Mouse (Mus musculus) intestine, embryonic 16.5 days (tissue): ENCODE measurements at regions not wholly inside any gene's neighbourhood (a gene's known extent, or its start where the extent isn't known, plus 50 kb on each side); places are given as distances from the start of the nearest gene placed in this dataset.

ENCODE experiments used
- ATAC-seq: fragments of 200-750 bp; cut with Nextera tagmentation; 2 replicates; pipeline ENCODE4 v1.8.0; 2017; ENCODE audit warnings: moderate TSS enrichment, moderate library complexity
- H3K27ac ChIP-seq: fragments of 300-500 bp; sonication (generic); 2 replicates; pipeline ENCODE4 v1.5.1; 2014; ENCODE audit warnings: mild to moderate bottlenecking, low read length
- H3K27me3 ChIP-seq: fragments of 300-500 bp; sonication (generic); replicated peaks from 2 replicates; pipeline ENCODE4 v1.6.1; 2014; ENCODE audit warnings: low read length, control low read depth, mixed read lengths; ENCODE audit not compliant: control insufficient read depth, insufficient read depth
- H3K36me3 ChIP-seq: fragments of 300-500 bp; sonication (generic); 2 replicates; pipeline ENCODE4 v1.6.1; 2014; ENCODE audit warnings: low read length, control low read depth; ENCODE audit not compliant: control insufficient read depth, insufficient read depth
- H3K4me1 ChIP-seq: fragments of 300-500 bp; sonication (generic); 2 replicates; pipeline ENCODE4 v1.6.1; 2014; ENCODE audit warnings: low read length, control low read depth, mixed read lengths; ENCODE audit not compliant: control insufficient read depth, insufficient read depth
- H3K4me2 ChIP-seq: fragments of 300-500 bp; sonication (generic); 2 replicates; pipeline ENCODE4 v1.6.1; 2014; ENCODE audit warnings: low read depth, low read length, control low read depth
- H3K4me3 ChIP-seq: fragments of 300-500 bp; sonication (generic); 2 replicates; pipeline ENCODE4 v1.5.1; 2014; ENCODE audit warnings: mild to moderate bottlenecking, low read length
- H3K9ac ChIP-seq: fragments of 300-500 bp; sonication (generic); 2 replicates; pipeline ENCODE4 v1.6.1; 2014; ENCODE audit warnings: low read depth, low read length
- H3K9me3 ChIP-seq: fragments of 300-500 bp; sonication (generic); 2 replicates; pipeline ENCODE4 v1.6.1; 2016; ENCODE audit warnings: low read length, control low read depth; ENCODE audit not compliant: control insufficient read depth
- WGBS: fragments of 180-500 bp; shearing (Covaris S2); extraction: QIAGEN DNeasy Blood & Tissue Kit; methylation state at CpG from one replicate; pipeline ENCODE4 v1.1.7; 2014; 5-methylcytosine and 5-hydroxymethylcytosine counted together

DNA sequence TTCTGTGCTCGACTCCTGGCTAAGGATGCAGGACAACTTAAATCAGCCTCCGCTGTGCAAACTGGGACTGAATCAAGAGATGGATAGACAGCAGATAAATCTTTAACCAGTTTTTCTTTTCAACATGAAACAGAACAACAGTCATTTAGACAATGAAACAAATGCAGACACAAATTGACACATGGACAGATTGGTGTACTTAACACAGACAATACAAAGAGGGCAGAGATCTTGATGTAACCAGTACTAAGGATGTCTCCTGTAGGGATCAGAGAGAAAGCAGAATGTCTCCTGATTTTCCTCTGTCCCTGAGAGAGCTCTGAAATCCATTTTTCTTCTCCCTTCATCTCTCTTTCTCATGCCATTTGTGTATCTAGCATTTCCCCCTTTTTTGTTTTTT is 1241.5 kb downstream of the Hace1 start:
- H3K27ac ChIP-seq, result no peak overlapping the region
- H3K4me3 ChIP-seq, result no peak overlapping the region
- ATAC-seq, result no peak
- 81% methylated on average over 2 of the region's 2 CpGs for WGBS
- H3K9me3 ChIP-seq, result no peaks in the 10 kb centered on the region
- no peak overlapping the region for H3K9ac ChIP-seq
- no peak overlapping the region for H3K4me2 ChIP-seq
- H3K4me1 ChIP-seq, result no peaks in the 10 kb centered on the region
- no peaks in the 10 kb centered on the region for H3K36me3 ChIP-seq
- no peaks in the 10 kb centered on the region for H3K27me3 ChIP-seq

DNA sequence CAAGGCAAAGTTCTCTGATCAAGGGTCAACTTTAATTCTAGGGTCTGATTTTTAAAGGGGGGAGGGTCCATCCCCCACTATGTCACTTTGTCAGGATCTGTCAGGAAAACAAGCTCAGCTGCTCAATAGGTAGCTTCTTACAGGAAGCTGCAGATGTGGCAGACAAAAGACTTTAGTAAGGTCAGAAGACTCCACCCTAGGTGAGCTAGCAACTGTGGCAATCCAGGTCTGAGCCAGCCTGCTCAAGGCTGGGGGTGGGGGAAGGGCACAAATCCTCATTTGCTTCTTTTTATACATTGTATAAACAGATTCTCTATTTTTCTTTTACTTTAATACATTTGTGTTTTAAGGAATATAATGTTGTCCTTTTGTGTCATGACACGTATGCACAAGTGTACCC is 1242.3 kb downstream of the Hace1 start:
- Histone ChIP-seq H3K9ac (no peak overlapping the region), H3K27me3 (no peaks in the 10 kb centered on the region), H3K4me3 (no peak overlapping the region), H3K36me3 (no peaks in the 10 kb centered on the region), H3K4me2 (no peak overlapping the region), H3K4me1 (no peaks in the 10 kb centered on the region), H3K27ac (no peak overlapping the region), H3K9me3 (no peaks in the 10 kb centered on the region)
- 84% methylated on average over 1 of the region's 1 CpGs for WGBS
- ATAC-seq, result no peak

DNA sequence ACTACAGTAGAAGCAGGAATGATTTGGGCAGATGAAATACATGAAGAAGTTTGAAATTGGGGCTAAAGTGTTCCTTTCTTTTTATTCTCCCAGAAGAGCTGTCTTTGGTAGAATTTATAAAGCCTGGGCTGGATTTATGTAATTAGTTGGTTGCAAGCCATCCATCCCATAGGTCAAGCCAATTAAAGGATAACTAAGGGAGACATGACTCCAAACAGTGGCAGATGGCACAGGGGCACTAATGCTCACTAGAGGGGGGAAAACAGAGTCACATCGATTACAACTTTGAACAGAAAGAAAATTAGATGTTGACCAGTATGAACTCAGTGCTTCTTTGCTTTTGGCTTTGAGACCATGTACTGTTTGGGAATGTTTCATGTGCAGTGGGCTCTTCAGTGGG is 1246.2 kb downstream of the Hace1 start:
- 86% methylated on average over 1 of the region's 1 CpGs for WGBS
- ATAC-seq, result no peak

DNA sequence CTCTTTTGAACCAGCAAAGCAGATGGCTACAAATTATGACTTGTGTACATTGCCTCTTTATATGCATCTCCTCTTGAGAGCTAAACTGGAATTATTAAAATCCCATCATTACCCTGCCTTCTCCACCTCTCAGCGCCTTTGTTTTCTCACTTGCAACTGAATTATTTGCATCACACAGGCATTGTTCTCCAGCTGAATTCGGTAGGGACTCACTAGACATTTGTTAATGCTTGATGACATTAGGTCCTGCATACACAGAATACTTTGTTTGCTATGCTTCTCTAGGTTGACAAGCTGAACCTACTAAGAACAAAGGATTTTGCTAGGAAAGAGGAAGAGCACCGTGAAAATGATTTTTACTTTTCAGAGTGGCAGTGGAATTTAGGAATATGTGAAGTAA is 1248.4 kb downstream of the Hace1 start:
- no peak for ATAC-seq
- H3K4me3 ChIP-seq, result no peak overlapping the region
- H3K27ac ChIP-seq, result no peak overlapping the region
- no peaks in the 10 kb centered on the region for H3K36me3 ChIP-seq
- H3K9ac ChIP-seq, result no peak overlapping the region
- H3K27me3 ChIP-seq, result no peaks in the 10 kb centered on the region
- no peak overlapping the region for H3K4me2 ChIP-seq
- no peaks in the 10 kb centered on the region for H3K9me3 ChIP-seq
- H3K4me1 ChIP-seq, result no peaks in the 10 kb centered on the region
- WGBS, result 56% methylated on average over 3 of the region's 3 CpGs

More for the DNA sequence above, 1246.2 kb downstream of the Hace1 start:
- Histone ChIP-seq H3K27me3 (no peaks in the 10 kb centered on the region), H3K27ac (no peak overlapping the region), H3K36me3 (no peaks in the 10 kb centered on the region), H3K4me1 (no peaks in the 10 kb centered on the region), H3K4me2 (no peak overlapping the region), H3K9me3 (no peaks in the 10 kb centered on the region), H3K9ac (no peak overlapping the region), H3K4me3 (no peak overlapping the region)

DNA sequence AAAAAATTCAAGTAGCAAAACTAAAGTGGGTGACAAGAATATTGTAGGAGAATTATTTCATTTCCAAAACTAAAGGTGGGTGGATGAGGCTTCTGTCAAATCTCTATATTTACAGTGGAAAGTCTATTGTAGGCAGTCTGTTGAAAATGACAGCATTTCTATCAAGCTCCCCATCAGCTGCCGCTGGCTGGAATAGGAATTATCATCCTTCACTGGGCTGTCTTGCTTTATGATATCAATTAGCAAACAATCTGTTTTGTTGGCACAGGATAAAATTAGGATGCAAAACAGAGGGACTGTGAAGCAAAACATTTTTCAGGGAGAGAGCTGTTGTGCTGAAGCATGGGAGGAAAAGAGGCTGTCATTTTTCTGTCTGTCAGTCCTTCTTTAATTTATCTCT is 1249.0 kb downstream of the Hace1 start:
- WGBS, result 63% methylated on average over 1 of the region's 1 CpGs
- Histone ChIP-seq H3K9me3 (no peaks in the 10 kb centered on the region), H3K36me3 (no peaks in the 10 kb centered on the region), H3K4me2 (no peak overlapping the region), H3K4me1 (no peaks in the 10 kb centered on the region), H3K27ac (no peak overlapping the region), H3K4me3 (no peak overlapping the region), H3K27me3 (no peaks in the 10 kb centered on the region), H3K9ac (no peak overlapping the region)
- no peak for ATAC-seq

DNA sequence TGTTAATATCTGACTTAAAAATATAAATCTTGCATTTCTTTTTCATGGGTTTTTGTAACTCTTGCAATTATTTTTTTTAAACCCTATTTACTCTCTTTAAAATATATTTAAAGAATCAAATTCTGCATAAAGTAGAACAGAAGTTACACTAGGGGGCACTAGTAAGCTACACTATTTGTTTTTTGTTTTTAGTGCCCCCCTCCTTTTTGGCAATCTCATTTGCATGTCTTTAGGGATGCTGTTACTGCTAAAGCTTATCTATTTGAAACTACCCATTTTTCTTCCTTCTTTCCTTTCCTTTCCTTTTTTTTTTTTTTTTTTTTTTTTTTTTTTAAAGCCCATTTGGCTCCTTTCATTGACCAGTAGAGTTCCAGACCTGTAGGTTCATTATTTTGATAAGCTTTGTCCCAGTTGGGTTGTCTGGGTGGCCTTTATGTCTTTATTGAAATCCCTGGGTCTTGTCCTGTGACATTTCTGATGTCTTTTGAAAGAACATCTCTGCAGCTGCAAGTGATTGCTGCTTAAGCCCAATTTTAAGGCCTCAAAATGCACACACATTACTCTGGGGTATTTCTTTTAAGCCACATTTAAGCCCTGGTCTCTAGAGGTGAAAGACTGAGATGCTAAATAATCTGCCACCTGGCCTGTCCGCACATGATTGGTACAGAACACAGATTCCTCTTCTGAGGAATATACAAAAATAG is 1249.6 kb downstream of the Hace1 start:
- Histone ChIP-seq H3K4me2 (no peak overlapping the region), H3K9me3 (no peaks in the 10 kb centered on the region)
- ATAC-seq, result no peak

DNA sequence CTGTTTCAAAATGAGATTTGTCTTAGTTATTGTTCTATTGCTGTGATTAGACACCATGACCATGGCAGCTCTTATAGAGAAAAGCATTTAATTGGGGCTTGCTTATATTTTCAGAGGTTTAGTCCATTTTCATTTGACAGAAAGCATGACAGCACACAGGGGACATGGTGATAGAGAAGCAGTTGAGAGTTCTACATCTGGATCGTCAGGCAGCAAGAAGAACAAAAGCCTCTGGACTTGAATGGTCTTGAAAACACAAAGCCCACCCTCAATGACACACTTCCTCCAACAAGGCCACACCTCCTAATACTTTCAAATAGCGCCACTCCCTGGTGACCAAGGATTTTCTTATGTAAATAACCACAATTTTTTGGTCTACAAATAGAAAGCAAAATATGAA is 1250.5 kb downstream of the Hace1 start:
- ATAC-seq, result no peak
- Histone ChIP-seq H3K4me3 (no peak overlapping the region), H3K9me3 (no peaks in the 10 kb centered on the region), H3K27me3 (no peaks in the 10 kb centered on the region), H3K9ac (no peak overlapping the region), H3K36me3 (no peaks in the 10 kb centered on the region), H3K4me1 (no peaks in the 10 kb centered on the region), H3K27ac (no peak overlapping the region), H3K4me2 (no peak overlapping the region)
- WGBS, result 72% methylated on average over 2 of the region's 2 CpGs

More for the DNA sequence above, 1249.6 kb downstream of the Hace1 start:
- WGBS, result 62% methylated on average over 1 of the region's 1 CpGs
- Histone ChIP-seq H3K4me1 (no peaks in the 10 kb centered on the region), H3K27ac (no peak overlapping the region), H3K36me3 (no peaks in the 10 kb centered on the region), H3K27me3 (no peaks in the 10 kb centered on the region), H3K9ac (no peak overlapping the region), H3K4me3 (no peak overlapping the region)

DNA sequence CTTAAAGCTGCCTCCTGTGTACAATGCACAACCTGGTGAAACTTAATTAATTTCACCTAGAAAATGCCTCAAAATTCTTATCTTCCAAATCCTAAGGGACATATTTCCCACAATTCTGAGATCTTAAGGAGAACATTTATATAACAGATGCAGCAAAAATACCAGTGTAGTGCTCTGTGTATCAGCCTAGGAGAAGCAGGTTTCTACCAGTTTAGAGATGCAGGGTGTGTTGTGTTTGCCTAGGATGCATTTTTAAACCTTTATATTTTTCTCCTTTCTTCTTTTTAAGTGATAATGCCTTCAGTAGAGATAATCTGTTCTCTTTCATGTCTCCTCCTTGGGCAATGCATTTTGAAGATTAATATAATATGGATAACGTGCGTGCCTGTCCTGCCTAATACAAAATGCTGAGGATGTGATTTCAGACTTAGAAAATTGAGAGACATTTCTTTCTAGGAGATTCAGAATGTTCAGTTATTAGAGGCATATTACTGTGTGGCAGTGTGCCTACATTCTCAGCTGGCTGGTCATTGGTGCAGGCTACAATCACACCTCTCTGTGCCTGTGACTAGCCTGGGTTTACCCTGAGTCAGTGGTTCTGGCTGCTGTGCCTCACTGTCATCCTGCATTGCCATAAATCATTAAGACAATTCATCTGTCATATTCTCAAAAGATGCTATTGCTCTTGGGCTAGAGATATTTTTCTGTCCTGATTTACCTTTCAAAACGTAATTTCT is 1268.1 kb downstream of the Hace1 start:
- H3K4me1 ChIP-seq, result no peaks in the 10 kb centered on the region
- WGBS, result 70% methylated on average over 3 of the region's 3 CpGs

More for the DNA sequence above, 1268.1 kb downstream of the Hace1 start:
- Histone ChIP-seq H3K4me2 (no peak overlapping the region), H3K27ac (no peak overlapping the region), H3K9me3 (no peaks in the 10 kb centered on the region), H3K36me3 (no peaks in the 10 kb centered on the region), H3K27me3 (no peaks in the 10 kb centered on the region), H3K9ac (no peak overlapping the region), H3K4me3 (no peak overlapping the region)
- ATAC-seq, result no peak
